Mouse (Mus musculus): ENCODE data around the gene Ube2v1.

- TF ChIP-seq CTCF (conservative IDR thresholded peaks at IDR 0.05; ENCODE audit: low read length), result no peak
- no peak for TF ChIP-seq POU5F1 (IDR thresholded peaks at IDR 0.05; ENCODE audit: borderline replicate concordance, low read length)
Observed at GRCm38 (mm10) chr2:167627019-167627418, 4.9 kb downstream of the Ube2v1 start.

All from E14TG2a.4 (cell line).